Mouse (Mus musculus): Measurements from ENCODE around the gene Rnf149. TPM values are rescaled to one million over a fixed set of nuclear protein-coding genes. Genes with fewer than 3 reads are reported as not detected.

The Rnf149 gene
- polyA plus RNA-seq, 1 experiment from 2014 or later, result 30.3 TPM

DNA sequence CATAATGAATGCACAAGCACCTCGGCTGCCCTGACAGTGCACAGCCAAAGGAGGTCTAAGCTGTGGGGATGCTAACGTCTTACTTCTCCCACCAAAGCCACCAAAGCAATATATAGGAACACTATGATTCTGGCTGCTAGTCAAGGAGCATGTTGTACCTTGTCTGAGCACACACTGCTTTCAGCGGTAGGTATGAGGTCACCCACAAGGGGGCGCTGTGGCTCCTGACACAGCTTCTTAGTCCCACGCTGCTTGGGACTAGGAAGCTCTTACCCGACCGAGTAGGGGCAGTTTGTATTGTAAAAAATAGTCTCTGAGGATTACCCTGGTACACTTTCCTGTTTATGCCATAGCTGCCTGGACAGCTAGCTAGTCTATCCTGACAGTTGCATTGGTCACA lies 49.8 kb downstream of the Rnf149 start:
- no peaks in the 10 kb centered on the region for H3K36me3 ChIP-seq (ENCODE audit: control insufficient read depth, insufficient read depth, low read length)
- H3K4me1 ChIP-seq (ENCODE audit: control insufficient read depth, insufficient read depth, low read length), result no peaks in the 10 kb centered on the region
- 0 out of 2 replicates have a peak, but pooled peaks have one; percentile 31 for ATAC-seq (ENCODE audit: low read depth)
- H3K4me2 ChIP-seq (ENCODE audit: low read depth, low read length), result no peak overlapping the region
- no peaks in the 10 kb centered on the region for H3K27me3 ChIP-seq (ENCODE audit: control insufficient read depth, insufficient read depth, low read length)
- no peak overlapping the region for H3K9ac ChIP-seq (replicated peaks; ENCODE audit: low read depth, low read length)
- H3K9me3 ChIP-seq (ENCODE audit: control insufficient read depth, low read length), result no peaks in the 10 kb centered on the region
- no peak overlapping the region for H3K4me3 ChIP-seq (ENCODE audit: low read depth, low read length)
- WGBS, result 11% methylated on average over 7 of the region's 7 CpGs
- H3K27ac ChIP-seq (ENCODE audit: low read depth, low read length), result no peak overlapping the region

DNA sequence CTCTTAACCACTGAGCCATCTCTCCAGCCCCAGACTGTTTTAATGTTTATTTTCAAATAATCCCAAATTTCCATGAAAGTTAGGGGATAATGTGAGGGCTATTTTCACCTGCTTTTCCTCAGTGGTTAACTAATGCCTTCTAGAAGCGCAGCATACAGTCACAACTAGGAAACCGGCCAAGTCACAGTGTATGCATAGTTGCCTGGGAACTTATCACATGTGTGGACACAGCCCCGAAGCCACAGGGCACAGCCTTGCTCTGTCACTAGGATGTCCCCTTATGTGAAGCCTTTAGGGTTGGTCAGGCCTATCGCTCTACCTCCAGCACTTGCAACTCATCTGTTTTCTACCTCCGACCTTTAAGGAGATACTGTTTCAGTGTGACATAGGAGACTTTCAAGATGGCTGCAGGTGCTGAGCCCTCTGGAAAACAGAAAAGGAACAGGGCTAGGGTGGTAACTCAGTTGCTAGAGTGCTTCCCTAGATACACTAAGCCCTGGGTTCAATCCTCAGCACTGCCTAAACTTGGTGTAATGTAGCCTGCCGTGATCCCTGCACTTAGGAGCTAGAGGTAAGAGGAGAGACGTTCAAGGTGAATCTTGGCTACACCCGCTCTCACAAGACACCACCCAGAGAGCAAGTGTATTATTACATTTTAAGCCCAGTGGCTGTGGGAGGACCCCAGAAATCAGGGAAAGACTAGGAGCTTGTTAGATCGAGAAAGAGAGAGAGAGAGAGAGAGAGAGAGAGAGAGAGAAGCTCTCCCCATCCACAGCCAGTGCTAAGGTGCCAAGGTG lies 50.6 kb downstream of the Rnf149 start:
- no peak overlapping the region for H3K4me3 ChIP-seq (ENCODE audit: low read depth, low read length)
- H3K9me3 ChIP-seq (ENCODE audit: control insufficient read depth, low read length), result no peaks in the 10 kb centered on the region
- H3K27ac ChIP-seq (ENCODE audit: low read depth, low read length), result no peak overlapping the region
- WGBS, result 90% methylated on average over 9 of the region's 9 CpGs
- no peak overlapping the region for H3K4me2 ChIP-seq (ENCODE audit: low read depth, low read length)
- no peaks in the 10 kb centered on the region for H3K4me1 ChIP-seq (ENCODE audit: control insufficient read depth, insufficient read depth, low read length)
- H3K27me3 ChIP-seq (ENCODE audit: control insufficient read depth, insufficient read depth, low read length), result no peaks in the 10 kb centered on the region
- no peak for ATAC-seq (ENCODE audit: low read depth)
- no peak overlapping the region for H3K9ac ChIP-seq (replicated peaks; ENCODE audit: low read depth, low read length)
- no peaks in the 10 kb centered on the region for H3K36me3 ChIP-seq (ENCODE audit: control insufficient read depth, insufficient read depth, low read length)

DNA sequence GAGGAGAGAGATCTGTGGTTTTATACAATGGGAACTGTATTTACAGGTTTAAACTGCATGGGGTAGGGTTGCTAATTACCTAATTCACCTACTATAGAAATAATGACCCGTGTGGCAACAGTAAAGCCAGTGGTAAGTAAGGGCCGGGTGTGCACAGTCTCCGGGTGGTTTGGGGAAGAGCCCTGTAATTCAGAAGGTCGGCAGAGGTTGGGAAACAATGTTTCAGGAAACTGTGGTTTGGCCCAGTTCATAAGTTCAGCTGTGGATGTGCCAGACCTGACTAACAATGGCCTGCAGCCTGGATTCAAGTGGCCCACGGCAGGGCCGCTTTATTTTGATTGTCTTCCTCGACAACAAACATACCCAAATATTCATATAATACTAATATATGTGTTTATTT lies 51.4 kb downstream of the Rnf149 start:
- no peak overlapping the region for H3K4me2 ChIP-seq (ENCODE audit: low read depth, low read length)
- no peak overlapping the region for H3K9ac ChIP-seq (replicated peaks; ENCODE audit: low read depth, low read length)
- no peaks in the 10 kb centered on the region for H3K36me3 ChIP-seq (ENCODE audit: control insufficient read depth, insufficient read depth, low read length)
- ATAC-seq (ENCODE audit: low read depth), result no peak
- no peak overlapping the region for H3K4me3 ChIP-seq (ENCODE audit: low read depth, low read length)
- 69% methylated on average over 7 of the region's 7 CpGs for WGBS
- H3K27me3 ChIP-seq (ENCODE audit: control insufficient read depth, insufficient read depth, low read length), result no peaks in the 10 kb centered on the region
- H3K9me3 ChIP-seq (ENCODE audit: control insufficient read depth, low read length), result no peaks in the 10 kb centered on the region
- no peaks in the 10 kb centered on the region for H3K4me1 ChIP-seq (ENCODE audit: control insufficient read depth, insufficient read depth, low read length)
- H3K27ac ChIP-seq (ENCODE audit: low read depth, low read length), result no peak overlapping the region

DNA sequence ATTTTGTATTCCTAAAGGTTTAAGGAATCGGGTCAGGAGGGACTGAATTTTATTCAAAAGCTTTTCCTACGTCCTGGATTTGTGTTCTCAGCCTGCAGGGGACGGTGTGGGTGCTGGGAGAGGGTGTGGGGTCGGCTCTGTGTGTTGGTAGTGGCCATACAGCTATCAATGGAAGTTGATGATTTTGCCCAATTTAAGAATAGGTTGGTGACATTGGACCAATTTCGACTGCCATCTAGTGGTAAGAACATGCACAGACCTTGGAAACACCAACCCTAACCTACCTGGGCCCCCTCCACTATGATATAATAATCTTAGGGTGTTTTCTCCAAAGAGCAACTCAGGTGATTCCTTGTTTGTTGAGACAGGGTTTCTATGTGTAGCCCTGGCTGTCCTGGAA lies 54.7 kb downstream of the Rnf149 start:
- ATAC-seq (ENCODE audit: low read depth), result peak; percentile 31; the same call in 1 of the 2 replicates
- Histone ChIP-seq H3K9ac (replicated peaks; ENCODE audit: low read depth, low read length) (no peak overlapping the region), H3K27me3 (ENCODE audit: control insufficient read depth, insufficient read depth, low read length) (no peaks in the 10 kb centered on the region), H3K9me3 (ENCODE audit: control insufficient read depth, low read length) (no peaks in the 10 kb centered on the region), H3K27ac (ENCODE audit: low read depth, low read length) (no peak overlapping the region), H3K4me1 (ENCODE audit: control insufficient read depth, insufficient read depth, low read length) (no peaks in the 10 kb centered on the region), H3K36me3 (ENCODE audit: control insufficient read depth, insufficient read depth, low read length) (no peaks in the 10 kb centered on the region), H3K4me2 (ENCODE audit: low read depth, low read length) (no peak overlapping the region), H3K4me3 (ENCODE audit: low read depth, low read length) (no peak overlapping the region)
- 34% methylated on average over 5 of the region's 5 CpGs for WGBS

DNA sequence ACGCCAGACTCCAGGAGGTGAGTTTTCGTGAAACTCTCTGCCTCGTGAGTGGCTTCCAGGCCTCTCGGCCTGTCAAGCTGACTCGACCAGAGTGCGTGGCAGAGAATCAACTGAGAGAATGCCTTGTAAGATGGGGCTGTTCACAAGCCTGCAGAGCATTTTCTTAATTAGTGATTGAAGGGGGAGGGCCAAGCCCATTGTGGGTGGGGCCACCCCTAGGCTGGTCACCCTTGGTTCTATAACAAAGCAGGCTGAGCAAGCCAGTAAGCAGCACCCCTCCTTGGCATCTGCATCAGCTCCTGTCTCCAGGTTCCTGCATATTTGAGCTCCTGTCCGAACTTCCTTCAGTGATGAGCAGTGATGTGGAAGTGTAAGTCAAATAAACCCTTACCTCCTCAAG lies 55.9 kb downstream of the Rnf149 start:
- H3K9ac ChIP-seq (replicated peaks; ENCODE audit: low read depth, low read length), result no peak overlapping the region
- no peaks in the 10 kb centered on the region for H3K36me3 ChIP-seq (ENCODE audit: control insufficient read depth, insufficient read depth, low read length)
- H3K27ac ChIP-seq (ENCODE audit: low read depth, low read length), result no peak overlapping the region
- no peak overlapping the region for H3K4me2 ChIP-seq (ENCODE audit: low read depth, low read length)
- H3K4me1 ChIP-seq (ENCODE audit: control insufficient read depth, insufficient read depth, low read length), result no peaks in the 10 kb centered on the region
- 95% methylated on average over 7 of the region's 7 CpGs for WGBS
- H3K9me3 ChIP-seq (ENCODE audit: control insufficient read depth, low read length), result no peaks in the 10 kb centered on the region
- H3K27me3 ChIP-seq (ENCODE audit: control insufficient read depth, insufficient read depth, low read length), result no peaks in the 10 kb centered on the region
- ATAC-seq (ENCODE audit: low read depth), result no peak
- H3K4me3 ChIP-seq (ENCODE audit: low read depth, low read length), result no peak overlapping the region

DNA sequence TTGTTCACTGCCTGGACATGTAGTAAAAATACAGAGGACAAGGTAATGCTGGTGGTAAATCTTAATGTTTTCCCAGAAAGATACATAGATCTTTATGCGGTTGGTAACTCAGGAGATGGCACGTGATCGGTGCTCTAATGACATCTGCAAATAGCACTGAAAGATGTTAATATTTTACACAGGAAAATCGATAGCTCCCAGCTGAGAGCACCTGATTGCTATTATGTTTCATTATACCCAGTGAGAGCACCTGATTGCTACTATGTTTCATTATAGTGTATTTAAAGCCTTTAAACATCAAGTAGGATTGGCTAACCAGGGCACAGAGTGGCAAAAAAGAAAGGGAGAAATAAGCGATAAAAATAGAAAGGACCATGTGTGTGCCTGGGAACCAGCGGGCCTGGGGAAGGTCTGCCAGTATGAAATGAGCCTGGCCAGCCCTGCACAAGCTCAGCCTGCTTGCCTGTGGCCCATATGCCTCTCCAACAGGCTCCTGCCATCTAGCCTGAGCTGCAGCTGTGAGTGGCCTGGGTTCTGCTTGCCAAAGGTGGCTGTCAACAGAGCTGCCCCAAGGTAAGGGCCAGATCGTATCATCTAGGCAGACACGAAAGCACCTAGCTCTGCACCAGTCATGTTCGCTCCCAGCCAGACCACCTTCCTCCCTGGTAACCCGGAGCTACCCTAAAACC lies 61.8 kb downstream of the Rnf149 start:
- Histone ChIP-seq H3K9me3 (ENCODE audit: control insufficient read depth, low read length) (no peaks in the 10 kb centered on the region), H3K36me3 (ENCODE audit: control insufficient read depth, insufficient read depth, low read length) (no peaks in the 10 kb centered on the region), H3K27ac (ENCODE audit: low read depth, low read length) (no peak overlapping the region), H3K4me2 (ENCODE audit: low read depth, low read length) (no peak overlapping the region), H3K4me1 (ENCODE audit: control insufficient read depth, insufficient read depth, low read length) (no peaks in the 10 kb centered on the region), H3K4me3 (ENCODE audit: low read depth, low read length) (no peak overlapping the region), H3K27me3 (ENCODE audit: control insufficient read depth, insufficient read depth, low read length) (no peaks in the 10 kb centered on the region), H3K9ac (replicated peaks; ENCODE audit: low read depth, low read length) (no peak overlapping the region)
- 79% methylated on average over 10 of the region's 10 CpGs for WGBS
- ATAC-seq (ENCODE audit: low read depth), result no peak; the same call in 1 of the 2 replicates

DNA sequence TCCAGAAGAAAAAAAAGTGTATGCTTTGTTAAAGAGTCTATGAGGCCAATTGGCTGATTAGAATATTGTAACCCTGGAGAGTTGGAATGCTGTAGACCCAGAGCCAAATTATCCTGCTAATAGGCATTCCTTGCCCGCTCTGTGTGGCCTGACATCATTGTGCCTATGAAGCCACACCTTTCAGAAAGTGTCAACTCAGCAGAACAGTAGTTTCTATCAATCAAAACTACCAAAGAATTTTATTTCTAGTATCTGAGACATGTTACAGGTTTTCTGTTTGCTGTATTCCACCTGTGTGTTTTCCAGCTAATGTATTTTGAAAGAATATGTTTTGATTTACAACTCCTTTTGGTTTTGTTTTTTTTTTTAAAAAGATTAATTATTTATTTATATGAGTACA lies 65.0 kb downstream of the Rnf149 start:
- WGBS, result 87% methylated on average over 1 of the region's 1 CpGs
- Histone ChIP-seq H3K9me3 (ENCODE audit: control insufficient read depth, low read length) (no peaks in the 10 kb centered on the region), H3K27me3 (ENCODE audit: control insufficient read depth, insufficient read depth, low read length) (no peaks in the 10 kb centered on the region), H3K4me3 (ENCODE audit: low read depth, low read length) (no peak overlapping the region), H3K9ac (replicated peaks; ENCODE audit: low read depth, low read length) (no peak overlapping the region), H3K36me3 (ENCODE audit: control insufficient read depth, insufficient read depth, low read length) (no peaks in the 10 kb centered on the region), H3K4me2 (ENCODE audit: low read depth, low read length) (no peak overlapping the region), H3K4me1 (ENCODE audit: control insufficient read depth, insufficient read depth, low read length) (no peaks in the 10 kb centered on the region), H3K27ac (ENCODE audit: low read depth, low read length) (no peak overlapping the region)
- ATAC-seq (ENCODE audit: low read depth), result no peak

DNA sequence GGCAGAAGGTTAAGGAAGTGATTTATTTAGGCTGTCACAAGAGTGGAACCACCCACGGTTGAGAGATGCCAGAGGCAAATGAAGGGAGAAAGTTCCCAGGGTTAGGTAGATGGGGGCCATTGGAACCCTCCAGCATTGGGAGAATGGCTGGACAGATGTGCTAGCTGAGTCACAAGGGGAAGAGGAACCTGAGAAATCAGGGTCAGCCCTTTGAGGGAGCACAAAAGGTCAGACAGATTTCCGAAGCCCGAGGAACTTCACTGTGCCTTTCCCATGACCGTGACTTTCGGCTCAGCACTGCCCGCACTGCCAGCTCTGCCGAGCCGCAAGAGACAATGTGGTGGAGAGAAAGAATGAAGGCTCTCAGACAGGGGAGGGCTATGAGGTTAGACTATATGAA lies 65.4 kb downstream of the Rnf149 start:
- WGBS, result 82% methylated on average over 8 of the region's 8 CpGs
- no peaks in the 10 kb centered on the region for H3K36me3 ChIP-seq (ENCODE audit: control insufficient read depth, insufficient read depth, low read length)
- H3K9ac ChIP-seq (replicated peaks; ENCODE audit: low read depth, low read length), result no peak overlapping the region
- H3K27ac ChIP-seq (ENCODE audit: low read depth, low read length), result no peak overlapping the region
- no peaks in the 10 kb centered on the region for H3K27me3 ChIP-seq (ENCODE audit: control insufficient read depth, insufficient read depth, low read length)
- no peak overlapping the region for H3K4me3 ChIP-seq (ENCODE audit: low read depth, low read length)
- H3K9me3 ChIP-seq (ENCODE audit: control insufficient read depth, low read length), result no peaks in the 10 kb centered on the region
- no peak for ATAC-seq (ENCODE audit: low read depth)
- no peak overlapping the region for H3K4me2 ChIP-seq (ENCODE audit: low read depth, low read length)
- no peaks in the 10 kb centered on the region for H3K4me1 ChIP-seq (ENCODE audit: control insufficient read depth, insufficient read depth, low read length)

DNA sequence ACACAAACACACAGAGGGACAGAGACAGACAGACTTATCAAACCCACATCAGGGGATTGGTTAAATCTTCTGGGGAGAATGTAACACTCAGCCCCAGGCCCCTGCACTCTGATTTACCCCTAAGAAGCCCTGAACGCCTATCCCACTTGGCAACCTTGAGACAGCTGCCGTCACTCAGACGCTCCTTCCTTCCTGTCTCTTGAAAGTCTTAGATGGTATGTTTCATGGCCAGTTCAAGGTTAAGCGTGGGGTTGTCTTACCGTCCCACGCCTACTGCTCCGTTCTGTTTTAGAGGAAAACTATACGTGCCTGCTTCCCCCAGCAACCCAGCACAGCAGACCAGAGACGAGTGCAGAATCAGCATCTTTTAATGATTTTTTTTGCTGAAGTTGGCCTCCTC lies 71.6 kb downstream of the Rnf149 start:
- 81% methylated on average over 9 of the region's 9 CpGs for WGBS
- H3K9ac ChIP-seq (replicated peaks; ENCODE audit: low read depth, low read length), result no peak overlapping the region
- H3K27me3 ChIP-seq (ENCODE audit: control insufficient read depth, insufficient read depth, low read length), result no peaks in the 10 kb centered on the region
- H3K27ac ChIP-seq (ENCODE audit: low read depth, low read length), result no peak overlapping the region
- H3K4me1 ChIP-seq (ENCODE audit: control insufficient read depth, insufficient read depth, low read length), result no peaks in the 10 kb centered on the region
- no peaks in the 10 kb centered on the region for H3K9me3 ChIP-seq (ENCODE audit: control insufficient read depth, low read length)
- no peaks in the 10 kb centered on the region for H3K36me3 ChIP-seq (ENCODE audit: control insufficient read depth, insufficient read depth, low read length)
- H3K4me3 ChIP-seq (ENCODE audit: low read depth, low read length), result no peak overlapping the region
- H3K4me2 ChIP-seq (ENCODE audit: low read depth, low read length), result no peak overlapping the region
- ATAC-seq (ENCODE audit: low read depth), result no peak

Measured in neural tube, embryonic 14.5 days (tissue).